Mouse (Mus musculus) bone marrow, adult 2 months (tissue): Measurements from ENCODE around the gene Map4k2.

Source experiments
- CTCF ChIP-seq: fragments of 200-500 bp; IDR thresholded peaks from 2 replicates; pipeline ENCODE4 v1.5.1; 2011; ENCODE audit warnings: low read length, control low read depth; ENCODE audit not compliant: control insufficient read depth, insufficient read depth
- POLR2A ChIP-seq: fragments of 200-500 bp; IDR thresholded peaks from 2 replicates; pipeline ENCODE4 v1.6.1; 2011; ENCODE audit warnings: low read depth, mild to moderate bottlenecking, control low read depth, low read length, borderline replicate concordance; ENCODE audit not compliant: control insufficient read depth

GRCm38 (mm10) chr19:6336920-6337319, 4.0 kb upstream of the Map4k2 start:
- TF ChIP-seq POLR2A (no peak), CTCF (no peak)
